Mouse (Mus musculus): ENCODE data around the gene Fcgrt.

GRCm38 (mm10) chr7:45043307-45043706 lies 60.3 kb downstream of the Fcgrt start:
- TF ChIP-seq CTCF (IDR thresholded peaks at IDR 0.05; ENCODE audit: low read depth, low read length) (no peak), POLR2A (IDR thresholded peaks at IDR 0.05; ENCODE audit: borderline replicate concordance, low read depth, low read length) (no peak)

Measured in bone marrow macrophage, adult 2 months (primary cell).